Mouse (Mus musculus) macrophage (primary cell): Measurements from ENCODE around the gene Mob1b. TPM values are rescaled to one million over a fixed set of nuclear protein-coding genes. Genes with fewer than 3 reads are reported as not detected.

Source experiments
- H3K27ac ChIP-seq: fragments of 350-480 bp; formaldehyde crosslinking; 2 replicates; pipeline ENCODE4 v1.9.0; 2021
- H3K36me3 ChIP-seq: fragments of 350-480 bp; formaldehyde crosslinking; 2 replicates; pipeline ENCODE4 v1.9.0; 2021; ENCODE audit errors: inconsistent target
- H3K4me3 ChIP-seq: fragments of 350-480 bp; formaldehyde crosslinking; 2 replicates; pipeline ENCODE4 v1.9.0; 2021; ENCODE audit errors: inconsistent target
- H3K79me2 ChIP-seq: fragments of 350-480 bp; formaldehyde crosslinking; 2 replicates; pipeline ENCODE4 v1.9.0; 2021; ENCODE audit errors: inconsistent target
- WGBS: methylation state at CpG from one replicate; pipeline ENCODE4 v1.1.7; 2026; ENCODE audit warnings: inconsistent platforms; ENCODE audit not compliant: missing documents; 5-methylcytosine and 5-hydroxymethylcytosine counted together
- polyA plus RNA-seq: library from polyadenylated mRNA; stranded (reverse); fragments of 250-400 nt; gene quantifications from 3 replicates; pipeline ENCODE4 v1.2.4, GENCODE M21; 2018; ENCODE audit warnings: inconsistent platforms
- total RNA-seq, 78 experiments: library from RNA; depleted of rRNA; stranded (reverse); fragments of 250-400 nt; gene quantifications; 1 replicate in 9 of 78; 2 replicates in 24 of 78; 3 replicates in 43 of 78; 4 replicates in 2 of 78; pipeline ENCODE4 v1.2.4; 2018; ENCODE audit warnings: inconsistent platforms in 56 of 78

The Mob1b gene
- total RNA-seq (2018; cell fraction: chromatin; rRNA removed), result 100 to 1,000 TPM in 6 of 26 experiments, 10 to 100 TPM in 20; 25.1 to 127 (median 79.7) TPM
- 10 to 100 TPM; 20.8 to 41.3 (median 28.3) TPM for total RNA-seq (2018; cell fraction: cytosol; rRNA removed)
- 100 to 1,000 TPM in 2 of 26 experiments, 10 to 100 TPM in 24; 36.2 to 156 (median 66.0) TPM for total RNA-seq (2018; cell fraction: nucleus; rRNA removed)
- polyA plus RNA-seq, result 8.3 to 13.9 TPM (median 13.6 TPM) in 3 replicates

- WGBS, result under 1% methylated on average over 54 of the region's 54 CpGs
- peak within 1 kb of the TSS; percentile 61 for H3K27ac ChIP-seq
- peak within 1 kb of the TSS; percentile 76 for H3K4me3 ChIP-seq
- H3K36me3 ChIP-seq, result no peaks in the 10 kb centered on the region
- H3K79me2 ChIP-seq, result peaks cover 44% of the 10 kb centered on the region
These were observed at the start of gene Mob1b for GRCm38 (mm10) chr5:88720116-88721002. Gene Mob1b (plus strand): TSS chr5:88720855.

GRCm38 (mm10) chr5:88674703-88675442, 45.8 kb upstream of the Mob1b start:
- WGBS, result 4% methylated on average over 40 of the region's 47 CpGs
- Histone ChIP-seq H3K27ac (no peak overlapping the region), H3K36me3 (peaks cover 25% of the 10 kb centered on the region), H3K79me2 (peaks cover 33% of the 10 kb centered on the region), H3K4me3 (peak overlapping the region; percentile 47)

- Histone ChIP-seq H3K36me3 (peaks cover 18% of the 10 kb centered on the region; the same call in 1 of the 2 replicates), H3K79me2 (peaks cover 33% of the 10 kb centered on the region), H3K4me3 (peak within 1 kb of the TSS; percentile 47), H3K27ac (no peak within 1 kb of the TSS)
- 2% methylated on average over 57 of the region's 127 CpGs for WGBS
These were observed 44.9 kb upstream of the Mob1b start, which contains the start of gene Grsf1 for GRCm38 (mm10) chr5:88675443-88676387. Gene Grsf1 (minus strand): TSS chr5:88676171.

- Histone ChIP-seq H3K36me3 (no peaks in the 10 kb centered on the region), H3K4me3 (no peak overlapping the region), H3K79me2 (peaks cover 12% of the 10 kb centered on the region), H3K27ac (no peak overlapping the region)
- 43% methylated on average over 7 of the region's 7 CpGs for WGBS
These were observed 41.7 kb upstream of the Mob1b start for GRCm38 (mm10) chr5:88678929-88679328.

- Histone ChIP-seq H3K79me2 (peaks cover 8% of the 10 kb centered on the region), H3K27ac (no peak overlapping the region)
- whole genome bisulfite sequencing, result 65% methylated on average over 5 of the region's 6 CpGs
These were observed 41.3 kb upstream of the Mob1b start for GRCm38 (mm10) chr5:88679341-88679740.

GRCm38 (mm10) chr5:88680567-88680966, 40.1 kb upstream of the Mob1b start:
- Histone ChIP-seq H3K4me3 (no peak overlapping the region), H3K27ac (no peak overlapping the region), H3K79me2 (no peaks in the 10 kb centered on the region), H3K36me3 (no peaks in the 10 kb centered on the region)
- WGBS, result 93% methylated on average over 6 of the region's 6 CpGs

More at GRCm38 (mm10) chr5:88679341-88679740, 41.3 kb upstream of the Mob1b start:
- Histone ChIP-seq H3K4me3 (no peak overlapping the region), H3K36me3 (no peaks in the 10 kb centered on the region)

- Histone ChIP-seq H3K27ac (no peak overlapping the region), H3K79me2 (no peaks in the 10 kb centered on the region), H3K4me3 (no peak overlapping the region), H3K36me3 (no peaks in the 10 kb centered on the region)
- 89% methylated on average over 9 of the region's 9 CpGs for WGBS
These were observed 36.9 kb upstream of the Mob1b start for GRCm38 (mm10) chr5:88683706-88684105.

- H3K4me3 ChIP-seq, result no peak overlapping the region
- no peaks in the 10 kb centered on the region for H3K79me2 ChIP-seq
- no peak overlapping the region for H3K27ac ChIP-seq
- no peaks in the 10 kb centered on the region for H3K36me3 ChIP-seq
- 33% methylated on average over 3 of the region's 3 CpGs for WGBS
These were observed 36.4 kb upstream of the Mob1b start for GRCm38 (mm10) chr5:88684226-88684625.

- H3K27ac ChIP-seq, result no peak overlapping the region
- no peaks in the 10 kb centered on the region for H3K36me3 ChIP-seq
- WGBS, result 34% methylated on average over 6 of the region's 6 CpGs
- no peak overlapping the region for H3K4me3 ChIP-seq
- no peaks in the 10 kb centered on the region for H3K79me2 ChIP-seq
These were observed 35.3 kb upstream of the Mob1b start for GRCm38 (mm10) chr5:88685306-88685705.

- no peaks in the 10 kb centered on the region for H3K36me3 ChIP-seq
- no peak overlapping the region for H3K4me3 ChIP-seq
- WGBS, result 79% methylated on average over 6 of the region's 6 CpGs
- no peak overlapping the region for H3K27ac ChIP-seq
- H3K79me2 ChIP-seq, result no peaks in the 10 kb centered on the region
These were observed 34.8 kb upstream of the Mob1b start for GRCm38 (mm10) chr5:88685745-88686299.

- H3K4me3 ChIP-seq, result no peak overlapping the region
- no peaks in the 10 kb centered on the region for H3K36me3 ChIP-seq
- no peak overlapping the region for H3K27ac ChIP-seq
- 74% methylated on average over 8 of the region's 8 CpGs for WGBS
- H3K79me2 ChIP-seq, result no peaks in the 10 kb centered on the region
These were observed 32.7 kb upstream of the Mob1b start for GRCm38 (mm10) chr5:88687996-88688406.

- Histone ChIP-seq H3K27ac (no peak overlapping the region), H3K4me3 (no peak overlapping the region), H3K36me3 (no peaks in the 10 kb centered on the region), H3K79me2 (no peaks in the 10 kb centered on the region)
- 89% methylated on average over 15 of the region's 15 CpGs for WGBS
These were observed 32.0 kb upstream of the Mob1b start for GRCm38 (mm10) chr5:88688583-88689187.

- H3K79me2 ChIP-seq, result no peaks in the 10 kb centered on the region
- WGBS, result 84% methylated on average over 3 of the region's 3 CpGs
These were observed 31.2 kb upstream of the Mob1b start for GRCm38 (mm10) chr5:88689279-88689938.

More at GRCm38 (mm10) chr5:88689279-88689938, 31.2 kb upstream of the Mob1b start:
- Histone ChIP-seq H3K4me3 (no peak overlapping the region), H3K27ac (no peak overlapping the region), H3K36me3 (no peaks in the 10 kb centered on the region)
